Mouse (Mus musculus) small intestine, adult 2 months (tissue): Measurements from ENCODE around the gene Mrpl57. TPM values are rescaled to one million over a fixed set of nuclear protein-coding genes. Genes with fewer than 3 reads are reported as not detected.

ENCODE experiments used
- H3K27ac ChIP-seq: fragments of 200-500 bp; 2 replicates; pipeline ENCODE4 v1.5.1; 2012; ENCODE audit warnings: low read depth, low read length, control low read depth, inconsistent platforms; ENCODE audit not compliant: insufficient read depth
- H3K27me3 ChIP-seq: fragments of 200-500 bp; 2 replicates; pipeline ENCODE4 v1.6.1; 2012; ENCODE audit warnings: mild to moderate bottlenecking, moderate library complexity, low read length, inconsistent platforms; ENCODE audit not compliant: control insufficient read depth, insufficient read depth
- H3K36me3 ChIP-seq: fragments of 200-500 bp; 2 replicates; pipeline ENCODE4 v1.6.1; 2012; ENCODE audit warnings: mild to moderate bottlenecking, low read length, control low read depth, inconsistent platforms; ENCODE audit not compliant: control insufficient read depth, insufficient read depth
- H3K4me1 ChIP-seq: fragments of 200-500 bp; 2 replicates; pipeline ENCODE4 v1.6.1; 2012; ENCODE audit warnings: low read length, inconsistent platforms, mixed read lengths; ENCODE audit not compliant: control insufficient read depth, insufficient read depth, insufficient read length
- H3K4me3 ChIP-seq: fragments of 200-500 bp; 2 replicates; pipeline ENCODE4 v1.5.1; 2012; ENCODE audit warnings: low read depth, mild to moderate bottlenecking, control low read depth, inconsistent platforms, low read length, moderate library complexity
- CTCF ChIP-seq: fragments of 200-500 bp; IDR thresholded peaks from 2 replicates; pipeline ENCODE4 v1.5.1; 2012; ENCODE audit warnings: low read depth, mild to moderate bottlenecking, control low read depth, inconsistent platforms, low read length, moderate library complexity, mixed read lengths; ENCODE audit not compliant: insufficient replicate concordance, insufficient read length; ENCODE audit errors: extremely low read depth
- POLR2A ChIP-seq: fragments of 200-500 bp; IDR thresholded peaks from 2 replicates; pipeline ENCODE4 v1.6.1; 2012; ENCODE audit warnings: low read depth, mild to moderate bottlenecking, control low read depth, inconsistent platforms, low read length, moderate library complexity
- WGBS: fragments of 180-500 bp; shearing (Covaris S2); methylation state at CpG from one replicate; pipeline ENCODE4 v1.1.7; 2018; 5-methylcytosine and 5-hydroxymethylcytosine counted together
- polyA plus RNA-seq: library from polyadenylated mRNA; depleted of rRNA; stranded (reverse); fragments of >200 nt; gene quantifications from 2 replicates; pipeline ENCODE4 v1.2.3, GENCODE M21; 2012; rRNA removed

Gene Mrpl57
- polyA plus RNA-seq = 36.4 and 52.9 TPM in 2 replicates

DNA sequence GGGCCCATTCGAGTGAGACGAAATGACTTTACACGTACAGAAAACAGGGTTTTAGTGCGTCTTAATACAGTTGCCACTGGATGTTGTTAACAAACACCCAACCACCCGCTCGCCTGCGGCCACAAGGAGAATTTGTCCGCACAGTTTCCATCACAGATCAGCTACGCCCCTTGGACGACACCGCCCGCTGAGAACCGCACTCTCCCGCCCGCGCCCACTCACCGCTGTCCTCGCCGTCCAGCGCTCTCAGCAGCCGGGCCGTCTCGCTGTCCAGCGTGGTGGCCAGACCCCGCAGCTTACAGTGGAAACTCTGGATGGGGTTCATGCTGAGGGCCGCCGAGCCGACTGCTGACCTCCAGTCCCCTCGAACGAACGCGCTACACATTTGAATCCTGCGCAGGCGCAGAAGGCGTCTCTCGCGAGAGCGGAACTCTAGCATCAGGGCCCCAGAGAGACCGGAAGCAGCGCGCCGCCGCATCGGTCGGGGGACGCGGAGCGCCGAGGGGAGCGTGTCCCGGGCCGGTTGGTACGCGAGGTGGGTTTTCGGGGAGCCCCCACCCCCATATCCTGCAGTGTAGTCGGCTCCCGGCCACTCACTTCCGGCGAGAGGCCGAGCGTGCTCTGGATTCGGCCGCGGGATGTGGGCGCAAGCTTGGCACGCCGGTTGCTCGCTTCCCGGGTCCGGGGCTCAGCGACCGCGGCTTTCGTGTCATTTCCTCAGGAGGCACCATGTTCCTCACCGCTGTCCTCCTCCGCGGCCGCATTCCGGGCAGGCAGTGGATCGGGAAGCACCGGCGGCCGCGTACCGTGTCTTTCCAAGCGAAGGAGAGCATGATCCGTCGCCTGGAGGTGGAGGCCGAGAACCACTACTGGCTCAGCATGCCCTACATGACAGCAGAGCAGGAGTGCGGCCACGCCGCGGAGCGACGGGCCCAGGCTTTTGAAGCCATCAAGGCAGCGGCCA lies at the start of gene Mrpl57, which contains the start of gene Ska3:
Gene Mrpl57 (plus strand): TSS at position 447 of the 964 bp plus-strand sequence.
Gene Ska3 (minus strand): TSS at position 398 of the 964 bp plus-strand sequence.
- Histone ChIP-seq H3K36me3 (peaks cover 5% of the 10 kb centered on the region; the same call in 1 of the 2 replicates), H3K4me1 (peaks cover 2% of the 10 kb centered on the region; the same call in 1 of the 2 replicates), H3K27ac (peak within 1 kb of the TSS; percentile 78), H3K4me3 (peak within 1 kb of the TSS; percentile 93), H3K27me3 (no peaks in the 10 kb centered on the region)
- TF ChIP-seq CTCF (no peak), POLR2A (peak; percentile 88)
- WGBS = under 1% methylated on average over 96 of the region's 96 CpGs

DNA sequence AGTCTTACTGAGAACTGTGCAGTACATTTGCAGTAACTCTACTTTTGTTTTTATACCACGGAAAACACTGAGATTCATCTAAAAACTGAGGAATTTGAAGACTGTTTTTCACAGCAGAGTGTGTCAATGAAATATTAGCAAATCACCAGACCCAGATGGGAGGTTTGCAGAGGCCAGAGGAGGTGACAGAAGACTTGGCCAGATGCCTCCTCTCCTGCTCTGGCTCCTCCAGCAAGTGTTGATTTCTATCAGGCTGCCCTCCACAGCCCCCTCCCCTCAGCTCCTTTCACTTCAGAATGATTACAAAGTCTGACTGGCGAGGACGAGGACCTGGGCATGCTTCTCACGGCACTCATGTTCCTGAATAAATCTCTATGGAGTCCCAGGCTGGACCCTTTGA lies 38.6 kb upstream of the Mrpl57 start:
- no peak for TF ChIP-seq POLR2A
- no peak for TF ChIP-seq CTCF
- Histone ChIP-seq H3K27me3 (no peaks in the 10 kb centered on the region), H3K4me3 (no peak overlapping the region), H3K36me3 (no peaks in the 10 kb centered on the region), H3K4me1 (no peaks in the 10 kb centered on the region), H3K27ac (no peak overlapping the region)
- WGBS = 64% methylated on average over 4 of the region's 4 CpGs

DNA sequence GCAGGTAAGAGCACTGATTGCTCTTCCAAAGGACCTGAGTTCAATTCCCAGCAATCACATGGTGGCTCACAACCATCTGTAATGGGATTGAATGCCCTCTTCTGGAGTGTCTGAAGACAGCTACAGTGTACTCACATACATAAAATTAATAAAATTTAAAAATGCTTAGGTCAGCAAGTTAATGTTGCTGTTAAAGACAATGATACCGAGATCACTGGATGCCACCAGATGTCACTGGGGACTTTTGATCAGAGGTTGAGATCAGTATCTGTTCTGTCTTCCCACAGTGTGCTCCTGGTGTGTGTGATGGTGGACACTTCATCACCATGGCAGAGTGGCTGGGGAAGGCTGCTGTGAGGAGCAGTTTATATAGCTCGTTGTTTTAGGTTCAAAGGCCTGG lies 36.7 kb upstream of the Mrpl57 start:
- Histone ChIP-seq H3K36me3 (no peaks in the 10 kb centered on the region), H3K27ac (no peak overlapping the region), H3K4me1 (no peaks in the 10 kb centered on the region), H3K27me3 (no peaks in the 10 kb centered on the region), H3K4me3 (no peak overlapping the region)
- 72% methylated on average over 2 of the region's 2 CpGs for WGBS
- no peak for TF ChIP-seq POLR2A
- no peak for TF ChIP-seq CTCF

DNA sequence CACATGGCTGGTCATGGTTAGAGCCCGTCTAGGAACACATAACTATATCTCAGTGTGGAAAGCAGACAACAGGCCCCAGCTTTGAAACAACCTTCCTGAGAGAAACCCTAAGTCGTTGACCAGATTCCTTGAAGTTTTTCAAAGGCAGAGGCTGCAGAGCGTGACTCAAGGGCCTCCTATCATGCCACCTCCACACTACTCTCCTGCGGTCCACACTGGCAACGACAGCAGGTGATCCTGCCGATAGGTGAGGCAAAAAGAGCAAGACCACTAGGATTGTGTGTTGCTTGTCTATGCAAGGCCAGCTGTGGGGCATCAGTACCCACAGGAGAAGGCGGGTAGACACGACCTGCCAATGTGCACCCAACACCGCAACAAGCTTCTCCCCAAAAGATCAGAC lies 36.3 kb upstream of the Mrpl57 start:
- no peaks in the 10 kb centered on the region for H3K27me3 ChIP-seq
- WGBS = 91% methylated on average over 9 of the region's 9 CpGs

DNA sequence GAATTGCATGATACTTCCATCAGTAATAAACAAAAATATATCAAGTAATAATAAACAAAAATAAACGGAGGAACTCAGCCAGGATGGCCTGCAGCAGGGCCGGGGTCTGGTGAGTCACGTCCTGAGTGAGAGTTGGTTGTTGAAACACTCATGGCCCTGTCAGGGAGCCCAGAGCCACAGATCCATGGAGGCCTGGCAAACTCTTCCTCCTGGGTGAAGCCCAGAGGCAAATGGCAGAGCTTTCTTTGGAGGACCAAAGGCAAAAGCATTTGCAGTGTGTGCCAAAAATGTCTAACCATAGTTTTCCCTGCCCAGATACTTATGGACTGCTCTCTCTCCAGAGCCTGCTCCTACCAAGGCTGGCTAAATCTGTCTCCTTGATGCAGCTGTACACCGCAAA lies 34.9 kb upstream of the Mrpl57 start:
- H3K27ac ChIP-seq = no peak overlapping the region
- 71% methylated on average over 4 of the region's 4 CpGs for WGBS

More for the DNA sequence above, 36.3 kb upstream of the Mrpl57 start:
- no peaks in the 10 kb centered on the region for H3K4me1 ChIP-seq
- no peaks in the 10 kb centered on the region for H3K36me3 ChIP-seq
- H3K27ac ChIP-seq = no peak overlapping the region
- H3K4me3 ChIP-seq = no peak overlapping the region
- TF ChIP-seq POLR2A (no peak), CTCF (no peak)

GRCm38 (mm10) chr14:57797551-57797950 lies 28.5 kb upstream of the Mrpl57 start:
- H3K36me3 ChIP-seq = peaks cover 9% of the 10 kb centered on the region
- H3K4me3 ChIP-seq = peak overlapping the region; percentile 9; the same call in 1 of the 2 replicates
- H3K4me1 ChIP-seq = peaks cover 5% of the 10 kb centered on the region; the same call in 1 of the 2 replicates
- no peak overlapping the region for H3K27ac ChIP-seq
- WGBS = 14% methylated on average over 7 of the region's 7 CpGs
- H3K27me3 ChIP-seq = no peaks in the 10 kb centered on the region
- TF ChIP-seq CTCF (no peak), POLR2A (no peak)

More for the DNA sequence above, 34.9 kb upstream of the Mrpl57 start:
- no peak for TF ChIP-seq CTCF
- TF ChIP-seq POLR2A = no peak
- H3K27me3 ChIP-seq = no peaks in the 10 kb centered on the region
- no peaks in the 10 kb centered on the region for H3K4me1 ChIP-seq
- no peaks in the 10 kb centered on the region for H3K36me3 ChIP-seq
- H3K4me3 ChIP-seq = no peak overlapping the region
